Mouse (Mus musculus) pancreas, adult 10 weeks (tissue): Measurements from ENCODE around the gene Upk1a. TPM values are rescaled to one million over a fixed set of nuclear protein-coding genes. Genes with fewer than 3 reads are reported as not detected.

Source experiments
- polyA plus RNA-seq: library from polyadenylated mRNA; stranded (reverse); fragments of 350-450 nt; fragmentation: Illumina TruSeq; extraction: RNeasy Lipid Tissue Mini Kit (QIAGEN cat#74804); gene quantifications from one replicate; pipeline ENCODE4 v1.2.3, GENCODE M21; 2015; ENCODE audit warnings: low read depth, low replicate concordance; ENCODE audit not compliant: insufficient read depth

Gene Upk1a
- polyA plus RNA-seq, result not detected

DNA sequence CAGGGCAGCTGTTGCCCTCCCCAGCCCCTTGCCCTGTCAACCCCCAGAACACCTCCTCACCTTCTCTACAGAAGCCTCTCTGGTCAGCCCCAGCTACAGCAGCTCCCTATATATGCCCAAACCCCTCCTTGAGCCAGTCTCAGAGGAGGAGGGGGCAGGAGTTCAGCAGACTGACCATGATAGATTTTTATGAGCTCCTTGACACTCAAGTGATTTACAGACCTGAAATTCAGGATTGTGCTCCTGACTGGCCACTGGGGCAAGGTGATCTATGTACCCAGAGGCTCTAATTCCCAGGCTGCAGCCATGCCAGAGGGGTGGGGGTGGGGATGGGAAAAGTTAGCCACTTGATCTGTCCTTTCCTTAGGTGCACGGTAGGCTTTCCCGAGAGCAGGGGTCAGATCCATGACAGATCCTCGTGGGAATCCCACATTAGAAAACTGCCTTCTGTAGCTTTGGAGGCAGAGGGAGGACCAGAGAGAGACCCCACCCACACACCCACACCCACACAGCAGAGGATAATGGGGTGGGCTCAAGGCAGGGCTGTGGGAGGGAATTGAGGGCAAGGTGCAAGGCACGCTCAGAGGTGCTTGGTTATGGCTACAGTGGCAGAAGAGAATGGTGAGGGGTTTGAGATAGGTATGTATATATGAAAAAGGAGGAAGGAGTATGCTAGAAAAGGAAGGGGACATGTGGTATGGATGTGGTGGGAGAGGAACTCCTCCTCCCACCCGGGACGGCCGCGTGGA is at the start of gene Upk1a:
TSS of gene Upk1a (minus strand) at position 194 of the 749 bp plus-strand sequence.

GRCm38 (mm10) chr7:30649591-30650540 is 37.2 kb upstream of the Upk1a start, which contains the start of gene Rbm42:
TSS of gene Rbm42 (minus strand) at chr7:30650317.

DNA sequence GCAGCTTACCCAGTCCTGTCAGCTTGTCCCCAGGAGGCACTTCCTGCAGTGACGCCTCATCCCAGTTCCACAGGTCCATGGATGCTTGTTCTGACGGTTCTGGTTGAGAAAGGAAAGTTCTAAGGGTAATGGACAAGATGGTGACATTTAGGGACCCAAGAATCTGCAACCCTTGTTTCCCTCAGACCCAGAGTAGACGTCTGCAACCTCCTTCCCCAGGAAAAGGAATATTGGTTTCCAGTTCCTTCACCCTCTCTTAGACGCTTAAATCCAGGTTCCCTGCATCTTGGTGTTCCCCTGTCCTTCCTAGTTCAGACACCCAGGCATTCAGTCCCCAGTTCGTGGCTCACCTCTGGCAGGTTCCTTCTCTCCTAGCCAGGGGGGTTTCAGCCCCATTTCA is 23.1 kb upstream of the Upk1a start, which contains the start of gene Etv2:
TSS of gene Etv2 (minus strand) at position 101 of the 400 bp plus-strand sequence.

GRCm38 (mm10) chr7:30625530-30626384 is 13.1 kb upstream of the Upk1a start, which contains the start of gene Cox6b1:
TSS of gene Cox6b1 (minus strand) at chr7:30626151.

DNA sequence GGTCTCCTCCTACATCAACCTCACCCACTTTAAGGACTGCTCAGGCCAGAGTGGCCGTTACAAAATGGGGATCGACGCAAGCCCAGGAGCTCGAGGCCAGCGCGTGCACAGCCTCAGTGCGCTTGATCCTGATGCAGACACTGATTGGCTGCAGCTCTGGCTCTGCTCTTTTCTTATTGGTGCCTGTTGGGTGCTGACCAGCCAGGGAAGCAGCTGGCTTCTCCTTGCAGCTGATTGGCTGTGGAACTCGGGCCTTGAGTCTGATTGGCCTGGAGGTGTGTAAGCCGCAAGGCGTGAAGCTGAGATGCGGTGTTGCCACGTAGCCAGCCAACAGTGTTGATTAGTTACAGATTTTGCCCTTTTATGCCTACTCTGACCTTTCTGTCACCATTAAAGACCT is 13.9 kb downstream of the Upk1a start, which contains the start of gene Zbtb32:
TSS of gene Zbtb32 (minus strand) at position 124 of the 400 bp plus-strand sequence.

GRCm38 (mm10) chr7:30588676-30589434 is 23.8 kb downstream of the Upk1a start, which contains the start of gene Kmt2b:
TSS of gene Kmt2b (minus strand) at chr7:30588726.

GRCm38 (mm10) chr7:30564970-30565571 is 47.6 kb downstream of the Upk1a start, which contains the start of gene Igflr1:
TSS of gene Igflr1 (plus strand) at chr7:30565427.

DNA sequence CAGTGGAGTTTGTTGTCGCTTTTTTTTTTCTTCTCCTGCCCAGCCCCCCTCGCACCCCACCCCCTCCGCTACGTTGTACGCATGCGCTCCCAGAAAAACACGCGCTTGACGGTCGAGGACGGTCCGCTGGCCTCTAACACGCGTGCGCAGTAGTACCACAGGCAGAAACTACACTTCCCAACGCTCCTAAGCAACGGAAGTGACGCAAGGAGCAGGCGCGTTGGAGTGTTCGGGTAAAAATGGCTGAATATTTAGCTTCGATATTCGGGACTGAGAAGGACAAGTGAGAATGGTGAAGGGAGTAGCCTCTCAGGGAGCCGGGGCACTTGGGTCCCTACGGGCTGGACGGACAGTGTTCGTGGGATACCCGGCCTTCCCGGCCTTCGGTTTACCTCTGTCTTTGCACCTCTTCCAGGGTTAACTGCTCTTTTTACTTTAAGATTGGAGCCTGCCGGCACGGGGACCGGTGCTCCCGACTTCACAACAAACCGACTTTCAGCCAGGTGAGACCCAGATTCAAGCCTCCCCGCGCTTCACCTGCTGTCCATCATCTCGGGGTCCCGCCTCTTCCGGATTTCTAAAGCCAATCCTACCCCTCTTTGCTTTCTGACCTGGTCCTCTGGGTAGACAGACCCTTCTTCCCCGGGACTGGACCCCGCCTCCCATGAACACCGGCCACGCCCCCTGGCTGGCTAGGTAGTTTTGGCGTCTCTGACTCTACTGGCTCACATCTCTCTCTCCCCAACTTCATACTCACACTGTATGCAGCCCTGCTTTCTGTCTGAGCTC is 49.3 kb downstream of the Upk1a start, which contains the start of the genes U2af1l4, Gm49396 and Psenen:
TSS of gene U2af1l4 (plus strand) at position 185 of the 789 bp plus-strand sequence.
TSS of gene Gm49396 (plus strand) at position 228 of the 789 bp plus-strand sequence.
TSS of gene Psenen (minus strand) at position 511 of the 789 bp plus-strand sequence.

GRCm38 (mm10) chr7:30559443-30559954 is 53.1 kb downstream of the Upk1a start, which contains the start of gene Lin37:
TSS of gene Lin37 (minus strand) at chr7:30559838.

Other genes starting within 250 kb of the Upk1a start
- gene Tyrobp, start 199.1 kb downstream of the Upk1a start, polyA plus RNA-seq, result 19.8 TPM
- gene Hcst, start 193.0 kb downstream of the Upk1a start, polyA plus RNA-seq, result not detected
- gene Nfkbid, start 191.1 kb downstream of the Upk1a start, polyA plus RNA-seq, result 0.81 TPM
- gene Aplp1, start 167.3 kb downstream of the Upk1a start, polyA plus RNA-seq, result 34.1 TPM
- gene Kirrel2, start 155.2 kb downstream of the Upk1a start, polyA plus RNA-seq, result 2.1 TPM
- gene Nphs1, start 154.5 kb downstream of the Upk1a start, polyA plus RNA-seq, result 42.1 TPM
- gene Prodh2, start 119.2 kb downstream of the Upk1a start, polyA plus RNA-seq, result not detected
- 2.0 TPM for gene Arhgap33, start 77.8 kb downstream of the Upk1a start, polyA plus RNA-seq
- 4.7 TPM for gene Hspb6, start 60.7 kb downstream of the Upk1a start, polyA plus RNA-seq
- 3.7 TPM for gene Proser3, start 60.5 kb downstream of the Upk1a start, polyA plus RNA-seq
- gene Lin37, start 53.0 kb downstream of the Upk1a start, polyA plus RNA-seq, result 63.0 TPM
- 5.9 TPM for gene U2af1l4, start 49.5 kb downstream of the Upk1a start, polyA plus RNA-seq
- gene Gm49396, start 49.5 kb downstream of the Upk1a start, polyA plus RNA-seq, result 6.8 TPM
- gene Psenen, start 49.2 kb downstream of the Upk1a start, polyA plus RNA-seq, result 57.9 TPM
- 8.7 TPM for gene Igflr1, start 47.4 kb downstream of the Upk1a start, polyA plus RNA-seq
- 13.3 TPM for gene Kmt2b, start 24.1 kb downstream of the Upk1a start, polyA plus RNA-seq
- gene Zbtb32, start 13.9 kb downstream of the Upk1a start, polyA plus RNA-seq, result not detected
- gene Cox6b1, start 13.3 kb upstream of the Upk1a start, polyA plus RNA-seq, result 125 TPM
- gene Etv2, start 23.0 kb upstream of the Upk1a start, polyA plus RNA-seq, result not detected
- gene Rbm42, start 37.5 kb upstream of the Upk1a start, polyA plus RNA-seq, result 13.4 TPM
- 5.9 TPM for gene Haus5, start 52.1 kb upstream of the Upk1a start, polyA plus RNA-seq
- gene Pmis2, start 58.8 kb upstream of the Upk1a start, polyA plus RNA-seq, result not detected
- gene 2200002J24Rik, start 86.1 kb upstream of the Upk1a start, polyA plus RNA-seq, result not detected
- gene Atp4a, start 99.4 kb upstream of the Upk1a start, polyA plus RNA-seq, result 0.65 TPM
- gene Tmem147, start 116.7 kb upstream of the Upk1a start, polyA plus RNA-seq, result 89.1 TPM
- not detected for gene Gapdhs, start 130.8 kb upstream of the Upk1a start, polyA plus RNA-seq
- gene Sbsn, start 138.6 kb upstream of the Upk1a start, polyA plus RNA-seq, result 11.2 TPM
- 10.9 TPM for gene Dmkn, start 150.9 kb upstream of the Upk1a start, polyA plus RNA-seq
- not detected for gene Krtdap, start 175.0 kb upstream of the Upk1a start, polyA plus RNA-seq
- gene Ffar2, start 210.9 kb upstream of the Upk1a start, polyA plus RNA-seq, result 1.1 TPM
- 1.0 TPM for gene Ffar3, start 243.3 kb upstream of the Upk1a start, polyA plus RNA-seq
- gene Ffar1, start 248.7 kb upstream of the Upk1a start, polyA plus RNA-seq, result 2.4 TPM